Mouse (Mus musculus) liver, embryonic 16.5 days (tissue): ENCODE measurements at regions not wholly inside any gene's neighbourhood (a gene's known extent, or its start where the extent isn't known, plus 50 kb on each side); places are given as distances from the start of the nearest gene placed in this dataset.

Experiments
- ATAC-seq: fragments of 200-750 bp; cut with Nextera tagmentation; 2 replicates; pipeline ENCODE4 v1.8.0; 2017; ENCODE audit warnings: low read depth, mild to moderate bottlenecking, moderate number of reproducible peaks, moderate library complexity
- H3K27ac ChIP-seq: fragments of 300-500 bp; sonication (generic); 2 replicates; pipeline ENCODE4 v1.5.1; 2014; ENCODE audit warnings: mild to moderate bottlenecking, low read length
- H3K27me3 ChIP-seq: fragments of 300-500 bp; sonication (generic); 2 replicates; pipeline ENCODE4 v1.6.1; 2014; ENCODE audit warnings: low read depth, low read length, mixed read lengths; ENCODE audit not compliant: control insufficient read depth, insufficient read depth
- H3K36me3 ChIP-seq: fragments of 300-500 bp; sonication (generic); 2 replicates; pipeline ENCODE4 v1.6.1; 2014; ENCODE audit warnings: mild to moderate bottlenecking; ENCODE audit not compliant: control insufficient read depth, insufficient read depth
- H3K4me1 ChIP-seq: fragments of 300-500 bp; sonication (generic); 2 replicates; pipeline ENCODE4 v1.6.1; 2014; ENCODE audit warnings: low read depth, low read length, mixed read lengths; ENCODE audit not compliant: control insufficient read depth
- H3K4me2 ChIP-seq: fragments of 300-500 bp; sonication (generic); 2 replicates; pipeline ENCODE4 v1.6.1; 2014; ENCODE audit warnings: low read depth, low read length, mixed read lengths
- H3K4me3 ChIP-seq: fragments of 300-500 bp; sonication (generic); 2 replicates; pipeline ENCODE4 v1.5.1; 2014; ENCODE audit warnings: low read depth, mild to moderate bottlenecking, low read length
- H3K9ac ChIP-seq: fragments of 300-500 bp; sonication (generic); 2 replicates; pipeline ENCODE4 v1.6.1; 2014; ENCODE audit warnings: low read depth, low read length
- H3K9me3 ChIP-seq: fragments of 300-500 bp; sonication (generic); replicated peaks from 2 replicates; pipeline ENCODE4 v1.6.1; 2016; ENCODE audit warnings: low read length; ENCODE audit not compliant: control insufficient read depth
- WGBS: fragments of 180-500 bp; shearing (Covaris S2); extraction: QIAGEN DNeasy Blood & Tissue Kit; methylation state at CpG from one replicate; pipeline ENCODE4 v1.1.7; 2014; ENCODE audit not compliant: insufficient replicate concordance; 5-methylcytosine and 5-hydroxymethylcytosine counted together

GRCm38 (mm10) chr14:73913756-73914448 lies 252.9 kb downstream of the Gm21750 start:
- H3K4me1 ChIP-seq: no peaks in the 10 kb centered on the region
- no peaks in the 10 kb centered on the region for H3K36me3 ChIP-seq
- H3K9me3 ChIP-seq: no peaks in the 10 kb centered on the region
- no peak overlapping the region for H3K4me2 ChIP-seq
- 61% methylated on average over 5 of the region's 5 CpGs for WGBS
- H3K9ac ChIP-seq: no peak overlapping the region
- H3K27me3 ChIP-seq: no peaks in the 10 kb centered on the region
- no peak overlapping the region for H3K4me3 ChIP-seq
- no peak overlapping the region for H3K27ac ChIP-seq
- ATAC-seq: no peak

- Histone ChIP-seq H3K9ac (no peak overlapping the region), H3K27me3 (no peaks in the 10 kb centered on the region), H3K4me1 (no peaks in the 10 kb centered on the region), H3K4me3 (no peak overlapping the region), H3K9me3 (no peaks in the 10 kb centered on the region), H3K27ac (no peak overlapping the region), H3K4me2 (no peak overlapping the region), H3K36me3 (no peaks in the 10 kb centered on the region)
- ATAC-seq: no peak
These were observed 255.0 kb downstream of the Gm21750 start for GRCm38 (mm10) chr14:73915990-73916389.

DNA sequence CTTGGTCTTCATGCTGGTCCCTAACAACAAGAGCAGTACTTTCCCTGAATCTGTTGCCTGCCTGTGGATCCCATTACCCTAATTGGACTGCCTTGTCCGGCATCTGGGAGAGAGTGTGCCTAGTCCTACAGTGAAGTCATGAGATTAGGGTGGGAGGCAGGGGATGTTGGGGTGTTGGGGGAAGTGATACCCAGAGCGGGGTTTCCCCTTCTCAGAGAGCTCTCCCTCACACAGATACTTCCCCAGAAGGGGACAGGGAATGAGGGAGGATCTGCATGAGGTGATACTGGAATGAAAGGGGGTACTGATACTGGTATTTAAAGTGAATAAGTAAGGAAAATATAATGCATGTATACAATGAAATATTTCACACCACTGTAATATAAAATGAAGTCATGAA lies 270.1 kb downstream of the Gm21750 start:
- H3K4me1 ChIP-seq: no peaks in the 10 kb centered on the region
- no peak overlapping the region for H3K4me3 ChIP-seq
- no peaks in the 10 kb centered on the region for H3K9me3 ChIP-seq
- H3K27me3 ChIP-seq: no peaks in the 10 kb centered on the region
- no peak overlapping the region for H3K27ac ChIP-seq
- no peak overlapping the region for H3K4me2 ChIP-seq
- no peak for ATAC-seq
- WGBS: 57% methylated on average over 2 of the region's 2 CpGs
- no peaks in the 10 kb centered on the region for H3K36me3 ChIP-seq
- H3K9ac ChIP-seq: no peak overlapping the region

DNA sequence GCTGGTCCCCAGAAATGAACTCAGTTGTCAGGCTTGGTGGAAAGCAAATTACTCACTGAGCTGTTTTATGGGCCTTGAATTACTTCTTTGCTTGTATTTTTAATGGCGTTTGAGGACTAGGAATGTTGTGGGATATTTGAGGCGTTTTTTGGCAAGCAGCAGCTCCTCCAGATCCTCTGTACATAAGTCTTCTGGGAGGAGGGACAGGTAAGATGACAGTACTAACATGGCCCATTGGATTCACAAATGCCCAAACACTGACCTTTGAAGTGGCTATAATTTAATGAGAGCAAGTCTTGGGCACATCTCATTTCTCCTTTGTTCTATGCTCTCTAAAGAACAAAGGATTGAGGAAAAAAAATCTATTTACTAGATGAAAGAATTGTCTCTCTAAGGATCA lies 286.3 kb downstream of the Gm21750 start:
- Histone ChIP-seq H3K36me3 (no peaks in the 10 kb centered on the region), H3K9me3 (no peaks in the 10 kb centered on the region), H3K4me2 (no peak overlapping the region), H3K4me3 (no peak overlapping the region), H3K9ac (no peak overlapping the region), H3K27me3 (no peaks in the 10 kb centered on the region), H3K4me1 (no peaks in the 10 kb centered on the region), H3K27ac (no peak overlapping the region)
- WGBS: 68% methylated on average over 2 of the region's 2 CpGs
- ATAC-seq: no peak

DNA sequence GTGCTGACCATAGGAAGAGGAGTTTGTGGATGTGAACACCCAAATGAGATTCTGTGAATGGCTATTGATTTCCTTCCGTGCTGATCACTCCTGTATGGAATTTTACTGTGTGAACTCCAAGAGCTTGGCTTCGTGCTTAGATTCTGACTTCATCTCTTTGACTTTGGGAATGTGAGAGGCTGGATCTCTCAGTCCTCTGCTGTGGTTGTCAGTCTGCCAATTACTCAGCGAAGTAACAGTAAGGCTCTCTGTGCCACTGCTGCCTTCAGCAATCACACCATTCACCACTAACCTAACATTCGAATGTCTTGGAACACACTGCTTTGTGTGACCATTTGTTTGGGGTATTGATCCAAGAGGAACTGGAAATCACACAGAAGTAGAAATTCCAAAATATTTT lies 291.5 kb downstream of the Gm21750 start:
- Histone ChIP-seq H3K4me1 (no peaks in the 10 kb centered on the region), H3K27ac (no peak overlapping the region), H3K9ac (no peak overlapping the region), H3K27me3 (no peaks in the 10 kb centered on the region), H3K4me3 (no peak overlapping the region), H3K36me3 (no peaks in the 10 kb centered on the region), H3K9me3 (no peaks in the 10 kb centered on the region), H3K4me2 (no peak overlapping the region)
- no peak for ATAC-seq
- 57% methylated on average over 4 of the region's 4 CpGs for WGBS

- no peaks in the 10 kb centered on the region for H3K9me3 ChIP-seq
- no peak for ATAC-seq
- H3K27ac ChIP-seq: no peak overlapping the region
- no peak overlapping the region for H3K4me3 ChIP-seq
- H3K9ac ChIP-seq: no peak overlapping the region
- H3K4me1 ChIP-seq: no peaks in the 10 kb centered on the region
- no peaks in the 10 kb centered on the region for H3K36me3 ChIP-seq
- H3K27me3 ChIP-seq: no peaks in the 10 kb centered on the region
- no peak overlapping the region for H3K4me2 ChIP-seq
- 29% methylated on average over 1 of the region's 1 CpGs for WGBS
These were observed 317.7 kb downstream of the Gm21750 start for GRCm38 (mm10) chr14:73978694-73979093.

- Histone ChIP-seq H3K9ac (no peak overlapping the region), H3K27me3 (no peaks in the 10 kb centered on the region), H3K4me1 (no peaks in the 10 kb centered on the region), H3K36me3 (no peaks in the 10 kb centered on the region), H3K4me2 (no peak overlapping the region), H3K27ac (no peak overlapping the region), H3K9me3 (no peaks in the 10 kb centered on the region), H3K4me3 (no peak overlapping the region)
- 65% methylated on average over 4 of the region's 4 CpGs for WGBS
- no peak for ATAC-seq
These were observed 335.2 kb downstream of the Gm21750 start for GRCm38 (mm10) chr14:73996229-73996628.

- H3K4me1 ChIP-seq: no peaks in the 10 kb centered on the region
- no peak overlapping the region for H3K27ac ChIP-seq
- ATAC-seq: no peak
- WGBS: 64% methylated on average over 2 of the region's 2 CpGs
- no peak overlapping the region for H3K4me3 ChIP-seq
- no peaks in the 10 kb centered on the region for H3K36me3 ChIP-seq
- H3K9ac ChIP-seq: no peak overlapping the region
- H3K9me3 ChIP-seq: no peaks in the 10 kb centered on the region
- no peaks in the 10 kb centered on the region for H3K27me3 ChIP-seq
- H3K4me2 ChIP-seq: no peak overlapping the region
These were observed 336.8 kb downstream of the Gm21750 start for GRCm38 (mm10) chr14:73997796-73998195.

DNA sequence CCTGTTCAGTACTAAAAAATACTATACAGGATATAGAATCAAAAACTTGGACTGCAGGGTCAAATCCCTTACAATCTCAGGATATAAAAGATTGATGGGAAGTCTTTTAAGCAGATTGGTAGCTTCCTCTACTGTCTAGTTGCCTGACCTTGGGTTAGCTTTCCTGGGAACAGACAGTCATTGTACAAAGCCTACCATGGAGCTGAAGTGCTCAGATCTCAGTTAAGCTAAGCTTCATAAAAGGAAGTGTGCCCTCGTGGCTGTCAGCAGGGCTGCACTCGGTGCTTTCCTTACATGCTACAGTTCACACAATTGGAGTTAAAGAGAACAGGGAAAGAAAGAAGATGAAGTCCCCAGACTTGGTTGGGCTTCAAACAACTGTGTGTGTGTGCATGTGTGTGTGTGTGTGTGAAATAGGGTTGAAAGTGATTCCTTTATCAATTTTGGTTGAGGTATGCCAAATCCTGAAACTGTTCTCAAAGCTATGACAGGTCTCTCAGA lies 338.4 kb downstream of the Gm21750 start:
- Histone ChIP-seq H3K4me2 (no peak overlapping the region), H3K4me1 (no peaks in the 10 kb centered on the region)

More for the DNA sequence above, 338.4 kb downstream of the Gm21750 start:
- no peak for ATAC-seq
- Histone ChIP-seq H3K27ac (no peak overlapping the region), H3K9me3 (no peaks in the 10 kb centered on the region), H3K27me3 (no peaks in the 10 kb centered on the region), H3K9ac (no peak overlapping the region), H3K36me3 (no peaks in the 10 kb centered on the region), H3K4me3 (no peak overlapping the region)
- WGBS: 22% methylated on average over 2 of the region's 2 CpGs
